Mouse (Mus musculus): Measurements from ENCODE around the gene Mipep. TPM values are rescaled to one million over a fixed set of nuclear protein-coding genes. Genes with fewer than 3 reads are reported as not detected.

The Mipep gene
- total RNA-seq, 2 experiments from 2014 or later, result 53.9 to 58.4 TPM

DNA sequence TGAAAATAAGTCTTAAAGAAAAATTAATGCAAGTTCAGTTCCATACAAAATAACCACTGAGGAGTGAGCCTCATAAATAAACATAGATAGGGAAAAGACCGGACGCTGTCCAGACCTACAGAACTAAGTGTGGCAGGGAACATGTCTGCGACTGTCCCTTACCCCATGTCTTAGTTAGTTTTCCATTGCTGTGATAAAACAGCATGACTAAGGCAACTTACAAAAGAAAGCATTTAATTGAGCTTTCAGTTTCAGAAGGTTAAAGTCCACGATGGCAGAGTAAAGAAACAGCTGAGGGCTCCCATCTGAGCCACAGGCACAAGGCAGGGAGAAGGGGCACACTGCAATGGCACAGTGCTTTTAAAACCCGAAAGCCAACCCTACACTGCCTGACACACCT, 63.8 kb downstream of the Mipep start:
- no peak for DNase-seq (ENCODE audit: low spot score)
- intact Hi-C loops (cut with DNase I), result no loop called here

DNA sequence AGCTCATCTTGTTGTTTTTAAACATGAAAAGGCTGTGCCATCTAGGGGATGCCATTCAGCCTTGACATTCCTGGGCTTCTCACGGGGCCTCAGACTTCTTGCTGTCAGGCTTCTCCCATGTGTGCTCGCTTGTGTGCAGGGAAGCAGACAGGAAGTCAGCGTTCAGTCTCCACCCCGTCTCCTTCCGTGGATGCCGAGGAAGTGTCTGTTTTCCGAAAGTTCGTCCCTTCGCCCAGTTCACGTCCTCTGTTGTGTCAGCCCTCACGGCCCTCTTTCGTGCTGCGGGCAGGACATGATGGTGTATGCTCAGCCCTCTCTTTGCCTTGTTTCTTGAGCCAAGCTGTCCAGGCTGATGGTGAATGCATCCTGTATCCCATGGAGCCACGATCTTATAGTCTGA, 65.7 kb downstream of the Mipep start:
- DNase-seq (ENCODE audit: low spot score), result no peak
- intact Hi-C loops (cut with DNase I), result no loop called here

- no peak for DNase-seq (ENCODE audit: low spot score)
- intact Hi-C loops (cut with DNase I), result no loop called here
These were observed 67.3 kb downstream of the Mipep start for GRCm38 (mm10) chr14:60851632-60852031.

DNA sequence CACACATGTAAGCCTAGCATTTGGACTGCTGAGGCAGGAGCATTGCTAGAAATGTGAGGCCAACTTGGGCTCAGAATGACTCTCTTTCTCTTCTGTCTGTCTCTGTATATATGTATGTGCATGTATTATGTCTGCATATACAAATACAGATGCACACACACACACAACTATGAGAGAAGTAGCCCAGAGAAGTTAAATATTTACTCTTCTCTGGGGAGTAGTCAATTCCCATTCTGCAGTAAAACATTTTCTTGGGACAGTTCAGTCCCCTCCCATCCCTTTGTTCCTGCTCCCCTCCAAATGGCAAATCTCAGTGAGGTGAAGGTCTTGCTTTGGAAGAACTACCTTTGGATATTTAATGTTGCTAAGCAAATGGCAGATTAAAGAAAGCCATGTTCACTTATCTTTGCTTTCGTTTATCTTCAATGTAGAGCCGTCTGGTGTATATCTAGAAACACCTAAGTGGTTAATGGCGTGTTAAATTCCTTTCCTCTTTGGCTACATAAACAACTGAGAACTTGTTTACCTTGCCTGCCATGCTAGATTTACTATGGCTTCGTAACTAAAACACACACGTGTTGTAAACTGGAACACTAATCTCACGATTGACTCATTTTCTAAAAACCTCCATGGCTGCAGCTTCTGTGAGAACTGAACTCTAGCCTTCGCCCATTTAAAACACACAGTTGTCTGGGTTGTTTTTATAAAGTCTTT, 72.0 kb downstream of the Mipep start:
- intact Hi-C loops (cut with DNase I), result no loop called here
- DNase-seq (ENCODE audit: low spot score), result no peak

DNA sequence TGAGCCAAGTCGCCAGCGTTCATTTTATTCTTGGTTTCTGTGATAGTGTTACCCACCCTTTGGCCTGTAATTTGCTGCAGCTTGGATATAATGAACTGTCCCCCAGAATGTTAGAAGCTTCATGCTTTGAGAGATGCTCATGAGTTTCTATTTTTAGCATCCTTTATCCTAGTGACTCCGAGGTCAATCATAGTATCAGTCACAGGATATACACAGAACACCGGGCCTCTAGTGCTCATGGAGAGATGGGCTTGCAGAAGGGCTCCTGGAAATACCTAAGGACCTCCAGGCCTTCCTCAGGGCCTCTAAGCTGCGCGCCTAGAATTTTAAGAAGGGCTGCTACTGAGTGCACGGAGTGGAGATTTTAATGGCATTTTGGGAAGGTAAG, 72.5 kb downstream of the Mipep start:
- no peak for DNase-seq (ENCODE audit: low spot score)
- intact Hi-C loops (cut with DNase I), result no loop called here

DNA sequence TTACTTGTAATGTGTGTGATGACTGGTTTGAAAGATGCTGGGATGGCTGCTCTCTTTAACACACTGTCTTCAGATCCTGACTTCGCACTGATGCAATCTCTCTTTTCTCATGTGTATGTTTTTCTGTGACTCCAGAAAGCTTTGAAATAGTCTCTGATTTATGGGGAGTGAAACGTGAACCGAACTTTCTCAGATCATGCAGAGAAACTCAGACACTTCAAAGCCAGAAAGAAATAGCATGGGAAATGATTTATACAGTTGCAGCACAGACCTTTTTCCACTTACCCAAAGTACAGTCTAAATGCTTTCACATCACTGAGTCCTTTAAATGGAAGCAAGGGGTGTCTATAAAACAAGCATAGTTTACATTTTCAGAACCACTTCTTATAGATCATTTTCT, 79.0 kb downstream of the Mipep start:
- intact Hi-C loops (cut with DNase I), result no loop called here
- no peak for DNase-seq (ENCODE audit: low spot score)

GRCm38 (mm10) chr14:60866399-60866798, 82.0 kb downstream of the Mipep start:
- no peak for DNase-seq (ENCODE audit: low spot score)
- intact Hi-C loops (cut with DNase I), result no loop called here

DNA sequence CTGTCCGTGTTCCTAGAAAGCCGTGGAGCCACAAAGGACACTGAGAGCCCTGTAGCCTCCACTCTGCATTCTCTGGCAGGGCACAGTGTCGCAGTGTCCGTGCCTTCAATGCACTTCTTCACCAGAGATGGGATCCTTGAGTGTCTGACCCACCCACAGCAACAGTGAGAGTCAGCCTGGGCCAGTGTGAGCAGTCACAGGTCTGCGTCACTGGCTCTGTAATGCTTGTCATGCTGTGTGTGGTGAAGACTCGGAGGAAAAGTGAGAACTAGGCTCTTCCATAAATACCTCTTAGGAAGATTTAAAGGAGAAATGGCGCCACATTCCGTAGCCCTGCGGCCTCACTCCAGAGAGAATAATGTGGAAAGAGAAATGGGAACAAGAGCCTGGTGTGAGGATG, 84.0 kb downstream of the Mipep start:
- DNase-seq (ENCODE audit: low spot score), result no peak
- intact Hi-C loops (cut with DNase I), result no loop called here

- no peak for DNase-seq (ENCODE audit: low spot score)
- intact Hi-C loops (cut with DNase I), result no loop called here
These were observed 87.5 kb downstream of the Mipep start for GRCm38 (mm10) chr14:60871831-60872230.

DNA sequence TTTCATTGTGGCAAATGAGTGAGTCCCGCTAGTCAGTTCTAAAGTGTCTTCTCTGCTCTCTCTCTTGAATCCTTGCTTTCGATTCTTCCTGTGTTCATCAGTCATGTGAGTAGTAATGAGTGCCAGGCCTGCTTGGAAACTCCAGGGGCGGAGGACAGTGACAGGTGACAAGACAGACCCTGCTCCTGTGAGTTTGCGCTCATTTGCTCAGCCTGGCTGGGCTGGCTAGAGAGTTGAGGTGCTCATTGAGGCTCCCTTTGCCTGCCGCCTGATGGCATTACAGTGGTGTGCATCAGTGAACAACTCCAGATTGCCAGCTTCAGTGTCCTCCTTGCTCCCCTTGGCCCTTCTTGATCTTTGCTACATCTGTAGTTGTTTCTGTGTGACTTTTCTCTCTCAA, 97.7 kb downstream of the Mipep start:
- DNase-seq (ENCODE audit: low spot score), result no peak
- intact Hi-C loops (cut with DNase I), result no loop called here

GRCm38 (mm10) chr14:60882681-60883080, 98.3 kb downstream of the Mipep start:
- DNase-seq (ENCODE audit: low spot score), result no peak
- intact Hi-C loops (cut with DNase I), result no loop called here

DNA sequence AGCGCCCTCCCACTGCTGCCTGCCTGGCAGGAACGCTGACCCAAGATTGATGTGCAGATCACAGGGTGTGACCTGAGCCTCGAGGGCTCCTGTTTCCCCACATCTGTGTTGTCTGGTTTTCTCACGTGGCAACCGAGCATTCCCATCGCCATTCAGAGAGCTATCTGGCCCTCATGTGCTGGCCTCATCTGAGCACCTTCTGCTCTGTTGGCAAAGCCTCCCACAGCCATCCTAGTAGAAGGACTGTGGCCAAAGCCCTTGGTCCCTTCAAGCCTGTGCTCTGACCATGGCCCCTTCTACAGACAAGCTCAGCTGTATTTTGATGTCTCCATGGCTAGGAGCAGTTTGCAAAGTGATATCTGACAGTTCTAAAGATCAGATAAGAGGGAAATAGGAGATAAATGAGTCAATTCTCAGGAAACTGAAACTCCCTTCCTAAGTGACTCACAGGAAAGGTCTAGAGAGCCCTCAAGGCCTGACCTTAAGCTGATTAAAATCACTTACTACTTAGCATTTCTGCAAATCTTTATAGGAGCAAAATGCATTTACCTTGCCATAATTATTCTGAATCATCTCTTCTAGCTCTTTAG, 101.1 kb downstream of the Mipep start:
- DNase-seq (ENCODE audit: low spot score), result no peak
- intact Hi-C loops (cut with DNase I), result no loop called here

DNA sequence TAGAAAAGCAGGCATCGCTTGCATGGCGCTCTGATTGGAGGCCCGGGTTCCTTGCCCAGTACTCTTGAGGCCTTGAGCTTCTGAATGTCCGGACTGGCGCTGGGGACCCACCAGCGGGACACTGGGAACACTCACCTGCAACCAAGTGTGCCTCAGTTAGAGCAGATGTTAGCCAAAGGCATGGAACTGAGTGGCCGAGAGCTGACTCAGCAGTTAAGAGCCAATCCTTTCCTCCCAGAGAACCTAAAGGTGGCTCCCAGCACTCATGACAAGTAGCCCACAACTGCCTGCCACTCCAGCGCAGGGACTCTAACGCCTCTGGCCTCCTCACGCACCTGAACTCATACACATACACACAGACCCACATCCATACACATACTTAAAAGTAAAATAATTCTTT, 109.5 kb downstream of the Mipep start:
- DNase-seq (ENCODE audit: low spot score), result no peak
- intact Hi-C loops (cut with DNase I), result no loop called here

DNA sequence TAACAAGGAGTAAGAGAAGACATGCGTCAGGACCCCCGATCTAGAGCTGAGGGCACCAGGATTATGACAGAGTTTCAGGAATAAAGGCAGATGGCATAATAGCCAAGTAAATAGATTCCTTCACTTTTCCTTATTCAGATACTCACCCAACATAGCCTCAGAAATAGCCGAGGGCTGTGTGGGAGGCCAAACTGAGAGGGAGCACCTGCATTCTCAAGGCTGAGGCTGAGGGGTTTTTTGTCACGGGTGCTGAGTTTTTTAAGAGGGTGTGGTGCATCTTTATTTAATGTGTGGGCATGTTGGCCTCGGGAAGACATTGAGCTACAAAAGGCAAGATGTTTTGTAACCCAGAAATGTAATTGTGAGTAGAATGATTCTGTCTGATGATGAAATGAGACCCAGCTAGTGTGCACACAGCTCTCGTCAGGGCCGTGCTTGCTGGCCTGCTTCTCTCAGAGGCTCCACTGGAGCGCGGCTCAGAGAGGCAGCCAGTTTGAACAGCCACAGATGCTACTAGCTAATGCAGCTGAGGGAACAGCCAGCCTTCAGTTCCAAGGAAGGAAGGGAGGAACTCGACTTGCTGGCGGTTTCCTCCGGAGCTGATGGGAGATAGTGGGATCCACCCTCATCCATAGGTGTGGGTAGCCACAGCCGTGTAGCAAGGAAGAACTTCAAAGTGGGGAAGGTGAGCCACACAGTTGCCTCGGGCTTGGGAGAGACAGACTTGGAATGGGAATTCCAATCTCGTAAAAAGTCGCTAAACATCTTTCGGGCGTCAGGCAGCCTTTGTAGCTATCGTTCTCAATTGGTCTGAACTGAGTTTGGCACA, 111.0 kb downstream of the Mipep start:
- DNase-seq (ENCODE audit: low spot score), result no peak
- intact Hi-C loops (cut with DNase I), result no loop called here

GRCm38 (mm10) chr14:60898086-60898667, 113.8 kb downstream of the Mipep start:
- intact Hi-C loops (cut with DNase I), result no loop called here
- no peak for DNase-seq (ENCODE audit: low spot score)

DNA sequence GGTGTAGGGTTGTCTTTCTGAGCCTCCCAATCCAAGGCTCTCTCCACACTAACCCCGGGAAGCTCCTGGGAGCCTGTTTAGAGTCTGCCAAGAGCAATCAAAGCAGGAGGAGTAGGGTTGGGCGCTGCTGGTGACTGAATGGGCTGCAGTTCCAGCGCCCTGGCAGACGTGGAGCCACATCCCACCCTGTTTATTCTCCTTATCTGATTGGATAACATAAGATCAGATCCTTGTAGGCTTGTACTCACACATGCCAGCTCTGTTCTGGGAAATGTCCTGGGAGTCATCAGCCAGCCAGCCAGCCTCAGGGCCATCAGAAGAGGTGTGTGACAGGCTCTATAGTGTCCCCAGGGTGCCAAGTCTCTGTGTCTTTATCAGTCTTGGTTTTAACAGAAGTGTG, 120.1 kb downstream of the Mipep start:
- intact Hi-C loops (cut with DNase I), result no loop called here
- no peak for DNase-seq (ENCODE audit: low spot score)

GRCm38 (mm10) chr14:60906421-60907374, 122.3 kb downstream of the Mipep start:
- DNase-seq (ENCODE audit: low spot score), result no peak
- intact Hi-C loops (cut with DNase I), result no loop called here

GRCm38 (mm10) chr14:60909351-60909750, 125.0 kb downstream of the Mipep start:
- intact Hi-C loops (cut with DNase I), result no loop called here
- no peak for DNase-seq (ENCODE audit: low spot score)

- DNase-seq (ENCODE audit: low spot score), result no peak
- intact Hi-C loops (cut with DNase I), result no loop called here
These were observed 126.4 kb downstream of the Mipep start for GRCm38 (mm10) chr14:60910506-60911444.

All from heart, postnatal 25 days (tissue).